Mouse (Mus musculus) intestine, postnatal 0 days (tissue): ENCODE results near the gene Parp2. TPM values are rescaled to one million over a fixed set of nuclear protein-coding genes. Genes with fewer than 3 reads are reported as not detected.

ENCODE experiments used
- ATAC-seq: fragments of 200-750 bp; cut with Nextera tagmentation; 2 replicates; pipeline ENCODE4 v1.8.0; 2017; ENCODE audit warnings: mild to moderate bottlenecking, moderate TSS enrichment, moderate library complexity
- H3K27ac ChIP-seq: fragments of 300-500 bp; sonication (generic); 2 replicates; pipeline ENCODE4 v1.5.1; 2014; ENCODE audit warnings: mild to moderate bottlenecking, low read depth, low read length, moderate library complexity
- H3K27me3 ChIP-seq: fragments of 300-500 bp; sonication (generic); replicated peaks from 2 replicates; pipeline ENCODE4 v1.6.1; 2014; ENCODE audit warnings: low read length, mixed read lengths; ENCODE audit not compliant: control insufficient read depth, insufficient read depth
- H3K36me3 ChIP-seq: fragments of 300-500 bp; sonication (generic); 2 replicates; pipeline ENCODE4 v1.6.1; 2014; ENCODE audit warnings: mild to moderate bottlenecking, moderate library complexity; ENCODE audit not compliant: control insufficient read depth, insufficient read depth
- H3K4me1 ChIP-seq: fragments of 300-500 bp; sonication (generic); replicated peaks from 2 replicates; pipeline ENCODE4 v1.6.1; 2014; ENCODE audit warnings: antibody characterized with exemption, low read length, mixed read lengths; ENCODE audit not compliant: control insufficient read depth, insufficient read depth
- H3K4me2 ChIP-seq: fragments of 300-500 bp; sonication (generic); replicated peaks from 2 replicates; pipeline ENCODE4 v1.6.1; 2014; ENCODE audit warnings: low read depth, mild to moderate bottlenecking, moderate library complexity
- H3K4me3 ChIP-seq: fragments of 300-500 bp; sonication (generic); 2 replicates; pipeline ENCODE4 v1.5.1; 2014; ENCODE audit warnings: low read depth, low read length
- H3K9ac ChIP-seq: fragments of 300-500 bp; sonication (generic); 2 replicates; pipeline ENCODE4 v1.6.1; 2014; ENCODE audit warnings: mild to moderate bottlenecking, low read depth, low read length
- H3K9me3 ChIP-seq: fragments of 300-500 bp; sonication (generic); 2 replicates; pipeline ENCODE4 v1.6.1; 2016; ENCODE audit warnings: mixed run types; ENCODE audit not compliant: control insufficient read depth
- CTCF ChIP-seq: sonication (generic); IDR thresholded peaks from 2 replicates; pipeline ENCODE4 v1.5.1; 2016; ENCODE audit warnings: low read depth, mild to moderate bottlenecking, control low read depth, antibody characterized with exemption, moderate library complexity
- WGBS: fragments of 180-500 bp; shearing (Covaris S2); extraction: QIAGEN DNeasy Blood & Tissue Kit; methylation state at CpG from one replicate; pipeline ENCODE4 v1.1.7; 2014; 5-methylcytosine and 5-hydroxymethylcytosine counted together
- polyA plus RNA-seq: library from polyadenylated mRNA; unstranded; fragments of >200 nt; fragmentation: Nextera tagmentation; extraction: Ambion mirVana; gene quantifications from 2 replicates; pipeline ENCODE4 v1.2.1, GENCODE M21; 2015

The Parp2 gene
- polyA plus RNA-seq, 1 experiment from 2014 or later, result 35.4 TPM

GRCm38 (mm10) chr14:50869889-50870804 lies 62.5 kb downstream of the Parp2 start, which contains the start of gene Tep1:
Gene Tep1, minus strand, starts transcription at chr14:50870560.
- H3K4me2 ChIP-seq, result peak within 1 kb of the TSS; percentile 77
- H3K4me1 ChIP-seq, result peaks cover 8% of the 10 kb centered on the region; the same call in 1 of the 2 replicates
- no peak for TF ChIP-seq CTCF
- H3K27me3 ChIP-seq, result no peaks in the 10 kb centered on the region
- peak; percentile 91 for ATAC-seq
- H3K9me3 ChIP-seq, result no peaks in the 10 kb centered on the region
- H3K36me3 ChIP-seq, result peaks cover 16% of the 10 kb centered on the region; the same call in 1 of the 2 replicates
- H3K4me3 ChIP-seq, result peak within 1 kb of the TSS; percentile 63
- WGBS, result 5% methylated on average over 32 of the region's 32 CpGs
- peak within 1 kb of the TSS; percentile 97 for H3K27ac ChIP-seq
- H3K9ac ChIP-seq, result peak within 1 kb of the TSS; percentile 64

GRCm38 (mm10) chr14:50870805-50871143 lies 63.1 kb downstream of the Parp2 start:
- no peaks in the 10 kb centered on the region for H3K9me3 ChIP-seq
- peak overlapping the region; percentile 64; the same call in 1 of the 2 replicates for H3K9ac ChIP-seq

More at GRCm38 (mm10) chr14:50870805-50871143, 63.1 kb downstream of the Parp2 start:
- peaks cover 13% of the 10 kb centered on the region; the same call in 1 of the 2 replicates for H3K36me3 ChIP-seq
- peak overlapping the region; percentile 63 for H3K4me3 ChIP-seq
- peaks cover 8% of the 10 kb centered on the region; the same call in 1 of the 2 replicates for H3K4me1 ChIP-seq
- peak overlapping the region; percentile 97 for H3K27ac ChIP-seq
- H3K4me2 ChIP-seq, result peak overlapping the region; percentile 77
- H3K27me3 ChIP-seq, result no peaks in the 10 kb centered on the region
- ATAC-seq, result no peak
- 31% methylated on average over 5 of the region's 5 CpGs for WGBS
- no peak for TF ChIP-seq CTCF

Other genes starting within 250 kb of the Parp2 start
- gene Olfr744, start 193.0 kb upstream of the Parp2 start, polyA plus RNA-seq, result not detected in 2 replicates
- gene Olfr745, start 168.5 kb upstream of the Parp2 start, polyA plus RNA-seq, result not detected in 2 replicates
- not detected in 2 replicates for gene Olfr746, start 160.8 kb upstream of the Parp2 start, polyA plus RNA-seq
- gene Olfr747, start 114.6 kb upstream of the Parp2 start, polyA plus RNA-seq, result not detected in 2 replicates
- gene Olfr748, start 100.5 kb upstream of the Parp2 start, polyA plus RNA-seq, result not detected in 2 replicates
- gene Olfr749, start 62.7 kb upstream of the Parp2 start, polyA plus RNA-seq, result not detected in 2 replicates
- gene Ttc5, start 22.3 kb upstream of the Parp2 start, polyA plus RNA-seq, result 30.5 and 31.0 TPM in 2 replicates
- not detected in 2 replicates for gene Ccnb1ip1, start 109 bp upstream of the Parp2 start, polyA plus RNA-seq
- 23.7 and 23.8 TPM in 2 replicates for gene Tep1, start 62.7 kb downstream of the Parp2 start, polyA plus RNA-seq
- gene Klhl33, start 89.7 kb downstream of the Parp2 start, polyA plus RNA-seq, result 0.09 and 0.17 TPM in 2 replicates
- 56.8 and 57.8 TPM in 2 replicates for gene Osgep, start 117.1 kb downstream of the Parp2 start, polyA plus RNA-seq
- gene Apex1, start 117.1 kb downstream of the Parp2 start, polyA plus RNA-seq, result 71.0 and 74.1 TPM in 2 replicates
- gene Pip4p1, start 123.0 kb downstream of the Parp2 start, polyA plus RNA-seq, result 51.2 and 51.4 TPM in 2 replicates
- gene Pnp, start 123.2 kb downstream of the Parp2 start, polyA plus RNA-seq, result 138 and 143 TPM in 2 replicates
- gene Gm49342, start 136.7 kb downstream of the Parp2 start, polyA plus RNA-seq, result not detected in 2 replicates
- gene Pnp2, start 148.2 kb downstream of the Parp2 start, polyA plus RNA-seq, result 32.3 and 32.5 TPM in 2 replicates
- 0.16 and 0.29 TPM in 2 replicates for gene Rnase10, start 199.9 kb downstream of the Parp2 start, polyA plus RNA-seq
- gene Rnase9, start 234.0 kb downstream of the Parp2 start, polyA plus RNA-seq, result not detected in 2 replicates
- not detected in 2 replicates for gene Rnase11, start 242.3 kb downstream of the Parp2 start, polyA plus RNA-seq
- 0.51 and 0.90 TPM in 2 replicates for gene Rnase12, start 249.8 kb downstream of the Parp2 start, polyA plus RNA-seq